8 mouse cellular contexts compared by ENCODE assay signal in genomic region chr9:94537970-94538822, GRCm38 (mm10). TPM values are rescaled to one million over a fixed set of nuclear protein-coding genes. Genes with fewer than 3 reads are reported as not detected.
DNase-seq lines count a peak whose midpoint lies in the region; ATAC-seq and TF ChIP-seq lines count a peak whose summit lies in the region.

1190002N15Rik (minus strand) TSS chr9:94538081.

- no peaks in the 10 kb centered on the region for H3K27me3 ChIP-seq in embryonic facial prominence, embryonic 15.5 days
- no peaks in the 10 kb centered on the region for H3K27me3 ChIP-seq in kidney, embryonic 14.5 days (ENCODE audit: control insufficient read depth, insufficient read depth, low read length)
- no peaks in the 10 kb centered on the region for H3K27me3 ChIP-seq in limb, embryonic 14.5 days (ENCODE audit: control insufficient read depth, insufficient read depth, low read length)
- no peaks in the 10 kb centered on the region for H3K27me3 ChIP-seq in midbrain, embryonic 16.5 days (ENCODE audit: control insufficient read depth, insufficient read depth, low read depth, low read length)
- H3K27me3 ChIP-seq in spleen, adult 2 months (ENCODE audit: control insufficient read depth, insufficient read depth, low read length) = no peaks in the 10 kb centered on the region

- peak within 1 kb of the TSS; percentile 80 for H3K4me2 ChIP-seq in embryonic facial prominence, embryonic 15.5 days (replicated peaks)
- H3K4me2 ChIP-seq in kidney, embryonic 14.5 days (replicated peaks; ENCODE audit: low read depth, low read length) = peak within 1 kb of the TSS; percentile 87
- H3K4me2 ChIP-seq in limb, embryonic 14.5 days (replicated peaks; ENCODE audit: low read depth, low read length, severe bottlenecking) = peak within 1 kb of the TSS; percentile 70
- peak within 1 kb of the TSS; percentile 79 for H3K4me2 ChIP-seq in midbrain, embryonic 16.5 days (ENCODE audit: low read length)

- peak; percentile 94 for ATAC-seq in embryonic facial prominence, embryonic 15.5 days (ENCODE audit: insufficient number of reproducible peaks, low FRiP score, low TSS enrichment, low read depth)
- peak; percentile 93 for ATAC-seq in kidney, embryonic 14.5 days (ENCODE audit: low FRiP score, low TSS enrichment)
- ATAC-seq in limb, embryonic 14.5 days (ENCODE audit: low FRiP score, low read depth) = peak; percentile 92
- ATAC-seq in midbrain, embryonic 16.5 days = peak; percentile 94

- H3K9me3 ChIP-seq in embryonic facial prominence, embryonic 15.5 days (replicated peaks) = no peaks in the 10 kb centered on the region
- no peaks in the 10 kb centered on the region for H3K9me3 ChIP-seq in kidney, embryonic 14.5 days (ENCODE audit: control insufficient read depth, low read length)
- no peaks in the 10 kb centered on the region for H3K9me3 ChIP-seq in limb, embryonic 14.5 days (ENCODE audit: control insufficient read depth, low read length)
- no peaks in the 10 kb centered on the region for H3K9me3 ChIP-seq in midbrain, embryonic 16.5 days (replicated peaks; ENCODE audit: control insufficient read depth, low read length, poor library complexity, severe bottlenecking)

- no peaks in the 10 kb centered on the region for H3K36me3 ChIP-seq in embryonic facial prominence, embryonic 15.5 days
- no peaks in the 10 kb centered on the region for H3K36me3 ChIP-seq in kidney, embryonic 14.5 days (ENCODE audit: control insufficient read depth, insufficient read depth, low read length)
- H3K36me3 ChIP-seq in limb, embryonic 14.5 days (ENCODE audit: control insufficient read depth, insufficient read depth, low read length) = no peaks in the 10 kb centered on the region
- no peaks in the 10 kb centered on the region for H3K36me3 ChIP-seq in midbrain, embryonic 16.5 days (ENCODE audit: control insufficient read depth, insufficient read depth, low read length)
- no peaks in the 10 kb centered on the region for H3K36me3 ChIP-seq in spleen, adult 2 months (ENCODE audit: control insufficient read depth, insufficient read depth, low read length)

- H3K27ac ChIP-seq in bone marrow macrophage, adult 2 months (ENCODE audit: insufficient read depth, low read depth, low read length) = peak within 1 kb of the TSS; percentile 95
- H3K27ac ChIP-seq in embryonic facial prominence, embryonic 15.5 days (replicated peaks) = peak within 1 kb of the TSS; percentile 98
- peak within 1 kb of the TSS; percentile 88 for H3K27ac ChIP-seq in kidney, embryonic 14.5 days (ENCODE audit: low read depth, low read length)
- peak within 1 kb of the TSS; percentile 93 for H3K27ac ChIP-seq in limb, embryonic 14.5 days (replicated peaks; ENCODE audit: low read depth, low read length)
- H3K27ac ChIP-seq in midbrain, embryonic 16.5 days (ENCODE audit: low read length) = peak within 1 kb of the TSS; percentile 99
- peak within 1 kb of the TSS; percentile 98 for H3K27ac ChIP-seq in spleen, adult 2 months (ENCODE audit: insufficient read depth, low read length)

- TF ChIP-seq CTCF in bone marrow macrophage, adult 2 months (IDR thresholded peaks at IDR 0.05; ENCODE audit: low read depth, low read length) = no peak
- TF ChIP-seq CTCF in spleen, adult 2 months (IDR thresholded peaks at IDR 0.05; ENCODE audit: extremely low read depth, insufficient read depth, insufficient read length, insufficient replicate concordance) = no peak

- H3K4me3 ChIP-seq in bone marrow macrophage, adult 2 months (ENCODE audit: insufficient read depth, low read length) = peak within 1 kb of the TSS; percentile 95
- H3K4me3 ChIP-seq in embryonic facial prominence, embryonic 15.5 days (replicated peaks) = peak within 1 kb of the TSS; percentile 88
- peak within 1 kb of the TSS; percentile 64 for H3K4me3 ChIP-seq in kidney, embryonic 14.5 days (ENCODE audit: low read length)
- H3K4me3 ChIP-seq in limb, embryonic 14.5 days (replicated peaks; ENCODE audit: low read length) = peak within 1 kb of the TSS; percentile 63
- H3K4me3 ChIP-seq in midbrain, embryonic 16.5 days (ENCODE audit: low read depth, low read length) = peak within 1 kb of the TSS; percentile 87
- peak within 1 kb of the TSS; percentile 97 for H3K4me3 ChIP-seq in spleen, adult 2 months (ENCODE audit: extremely low read depth, insufficient read depth, insufficient read length)

- under 1% methylated on average over 74 of the region's 104 CpGs for WGBS in embryonic facial prominence, embryonic 15.5 days
- WGBS in kidney, embryonic 14.5 days = 1% methylated on average over 69 of the region's 104 CpGs
- WGBS in limb, embryonic 14.5 days = under 1% methylated on average over 24 of the region's 104 CpGs
- under 1% methylated on average over 68 of the region's 104 CpGs for WGBS in midbrain, embryonic 16.5 days
- WGBS in spleen, adult 2 months = under 1% methylated on average over 70 of the region's 104 CpGs

- TF ChIP-seq POLR2A in bone marrow macrophage, adult 2 months (IDR thresholded peaks at IDR 0.05; ENCODE audit: borderline replicate concordance, low read depth, low read length) = no peak
- peak; percentile 83; the same call in 1 of the 2 replicates for TF ChIP-seq POLR2A in limb, embryonic 14.5 days (IDR thresholded peaks at IDR 0.05; ENCODE audit: borderline replicate concordance, extremely low read depth, insufficient read depth, insufficient read length)
- TF ChIP-seq POLR2A in spleen, adult 2 months (IDR thresholded peaks at IDR 0.05; ENCODE audit: low read depth, low read length) = peak; percentile 44; the same call in 1 of the 2 replicates

- DNase-seq in 416B (ENCODE audit: low read depth) = peak; percentile 93
- peak; percentile 95 to 97 for DNase-seq in heart, adult 9 months (ENCODE audit: low spot score in 2 of 2)
- DNase-seq in limb, embryonic 14.5 days (ENCODE audit: low spot score) = peak; percentile 96
- peak; percentile 86 to 89 for DNase-seq in spleen, adult 2 months (ENCODE audit: low read depth in 1 of 2, low spot score in 2 of 2)

- peaks cover 17% of the 10 kb centered on the region for H3K4me1 ChIP-seq in bone marrow macrophage, adult 2 months (ENCODE audit: control insufficient read depth, insufficient read depth, low read length)
- H3K4me1 ChIP-seq in embryonic facial prominence, embryonic 15.5 days = peaks cover 6% of the 10 kb centered on the region; the same call in 1 of the 2 replicates
- 0 out of 2 replicates have a peak, but pooled peaks cover 11% of the 10 kb centered on the region for H3K4me1 ChIP-seq in kidney, embryonic 14.5 days (ENCODE audit: control insufficient read depth, insufficient read depth, low read length)
- peaks cover 10% of the 10 kb centered on the region for H3K4me1 ChIP-seq in limb, embryonic 14.5 days (ENCODE audit: control insufficient read depth, insufficient read depth, low read length)
- peaks cover 11% of the 10 kb centered on the region for H3K4me1 ChIP-seq in midbrain, embryonic 16.5 days (ENCODE audit: control insufficient read depth, insufficient read depth, low read length)
- H3K4me1 ChIP-seq in spleen, adult 2 months (ENCODE audit: control insufficient read depth, insufficient read depth, insufficient read length) = peaks cover 3% of the 10 kb centered on the region; the same call in 1 of the 2 replicates

- H3K9ac ChIP-seq in embryonic facial prominence, embryonic 15.5 days = peak within 1 kb of the TSS; percentile 77
- H3K9ac ChIP-seq in kidney, embryonic 14.5 days (ENCODE audit: low read depth, low read length) = peak within 1 kb of the TSS; percentile 79
- peak within 1 kb of the TSS; percentile 84 for H3K9ac ChIP-seq in limb, embryonic 14.5 days (ENCODE audit: low read depth, low read length, severe bottlenecking)
- H3K9ac ChIP-seq in midbrain, embryonic 16.5 days (ENCODE audit: low read depth, low read length) = peak within 1 kb of the TSS; percentile 89

RNA-seq across cellular contexts. Expression of gene 1190002N15Rik, which starts in this region (rescaled TPM):
- 19.5 and 21.7 TPM in 2 replicates for polyA plus RNA-seq in bone marrow macrophage, adult 2 months (2012; ENCODE audit: insufficient read depth, insufficient read length, missing spikeins)
- polyA plus RNA-seq in embryonic facial prominence, embryonic 15.5 days (2015; fragmentation: Nextera tagmentation; extraction: Ambion mirVana) = 24.0 and 31.6 TPM in 2 replicates
- 17.8 and 17.9 TPM in 2 replicates for polyA plus RNA-seq in kidney, embryonic 14.5 days (2014; fragmentation: Nextera tagmentation; extraction: Ambion mirVana)
- polyA plus RNA-seq in limb, embryonic 14.5 days (2012; rRNA removed) = 53.2 and 66.2 TPM in 2 replicates
- polyA plus RNA-seq in limb, embryonic 14.5 days (2014; fragmentation: Nextera tagmentation; extraction: Ambion mirVana) = 47.7 and 67.4 TPM in 2 replicates
- 4.2 and 4.7 TPM in 2 replicates for polyA plus RNA-seq in midbrain, embryonic 16.5 days (2015; fragmentation: Nextera tagmentation; extraction: Ambion mirVana)
- polyA plus RNA-seq in spleen, adult 2 months (2012; rRNA removed) = 4.1 and 7.5 TPM in 2 replicates

Comparison
In these comparisons a context has a peak if more than half of its experiments do, and no peak if none do; other contexts are left out.
1. Peak in every context shown above with its lines: DNase-seq, ATAC-seq, H3K4me3 ChIP-seq and H3K27ac ChIP-seq.